Mouse (Mus musculus) frontal cortex, postnatal 14 days (tissue): ENCODE data around the gene Hba-x.

ENCODE experiments used
- DNase-seq, 2 experiments: peaks; one replicate each; pipeline ENCODE4 v3.0.0; 2022; ENCODE audit warnings: low spot score in 2 of 2

Gene Hba-x

GRCm38 (mm10) chr11:32276347-32276746 is at the start of gene Hba-x:
Hba-x (plus strand) TSS chr11:32276400.
- no peak for DNase-seq

- no peak for DNase-seq
Measured at GRCm38 (mm10) chr11:32227041-32227440, 49.2 kb upstream of the Hba-x start.

- DNase-seq: no peak
Measured at GRCm38 (mm10) chr11:32227555-32227954, 48.6 kb upstream of the Hba-x start.

- DNase-seq: no peak
Measured at GRCm38 (mm10) chr11:32228292-32228845, 47.8 kb upstream of the Hba-x start.

GRCm38 (mm10) chr11:32230220-32230619 is 46.0 kb upstream of the Hba-x start:
- DNase-seq: no peak

GRCm38 (mm10) chr11:32231125-32231524 is 45.1 kb upstream of the Hba-x start:
- DNase-seq: no peak

GRCm38 (mm10) chr11:32232848-32233247 is 43.4 kb upstream of the Hba-x start:
- no peak for DNase-seq

- DNase-seq: no peak
Measured at GRCm38 (mm10) chr11:32233895-32234294, 42.3 kb upstream of the Hba-x start.

GRCm38 (mm10) chr11:32234816-32235485 is 41.2 kb upstream of the Hba-x start:
- no peak for DNase-seq

- DNase-seq: peak; percentile 71 to 75
Measured at GRCm38 (mm10) chr11:32235646-32236045, 40.6 kb upstream of the Hba-x start.

- no peak for DNase-seq
Measured at GRCm38 (mm10) chr11:32236132-32236531, 40.1 kb upstream of the Hba-x start.

GRCm38 (mm10) chr11:32236712-32237410 is 39.3 kb upstream of the Hba-x start:
- DNase-seq: no peak

- no peak for DNase-seq
Measured at GRCm38 (mm10) chr11:32237411-32237795, 38.8 kb upstream of the Hba-x start.

- DNase-seq: peak in 1 of 2 experiments; percentile 70
Measured at GRCm38 (mm10) chr11:32238093-32238860, 37.9 kb upstream of the Hba-x start.

- DNase-seq: no peak
Measured at GRCm38 (mm10) chr11:32241391-32241790, 34.8 kb upstream of the Hba-x start.

GRCm38 (mm10) chr11:32242209-32242608 is 34.0 kb upstream of the Hba-x start:
- no peak for DNase-seq

GRCm38 (mm10) chr11:32243205-32243955 is 32.8 kb upstream of the Hba-x start:
- no peak for DNase-seq

- DNase-seq: no peak
Measured at GRCm38 (mm10) chr11:32244064-32244463, 32.1 kb upstream of the Hba-x start.

GRCm38 (mm10) chr11:32244617-32245016 is 31.6 kb upstream of the Hba-x start:
- no peak for DNase-seq

GRCm38 (mm10) chr11:32245614-32246013 is 30.6 kb upstream of the Hba-x start:
- DNase-seq: no peak

- DNase-seq: no peak
Measured at GRCm38 (mm10) chr11:32247068-32247467, 29.1 kb upstream of the Hba-x start.

- DNase-seq: no peak
Measured at GRCm38 (mm10) chr11:32248350-32248749, 27.9 kb upstream of the Hba-x start.
